Mouse (Mus musculus): ENCODE results near the gene Use1. TPM values are rescaled to one million over a fixed set of nuclear protein-coding genes. Genes with fewer than 3 reads are reported as not detected.

Use1 gene
- polyA plus RNA-seq, 1 experiment, result 127 TPM

DNA sequence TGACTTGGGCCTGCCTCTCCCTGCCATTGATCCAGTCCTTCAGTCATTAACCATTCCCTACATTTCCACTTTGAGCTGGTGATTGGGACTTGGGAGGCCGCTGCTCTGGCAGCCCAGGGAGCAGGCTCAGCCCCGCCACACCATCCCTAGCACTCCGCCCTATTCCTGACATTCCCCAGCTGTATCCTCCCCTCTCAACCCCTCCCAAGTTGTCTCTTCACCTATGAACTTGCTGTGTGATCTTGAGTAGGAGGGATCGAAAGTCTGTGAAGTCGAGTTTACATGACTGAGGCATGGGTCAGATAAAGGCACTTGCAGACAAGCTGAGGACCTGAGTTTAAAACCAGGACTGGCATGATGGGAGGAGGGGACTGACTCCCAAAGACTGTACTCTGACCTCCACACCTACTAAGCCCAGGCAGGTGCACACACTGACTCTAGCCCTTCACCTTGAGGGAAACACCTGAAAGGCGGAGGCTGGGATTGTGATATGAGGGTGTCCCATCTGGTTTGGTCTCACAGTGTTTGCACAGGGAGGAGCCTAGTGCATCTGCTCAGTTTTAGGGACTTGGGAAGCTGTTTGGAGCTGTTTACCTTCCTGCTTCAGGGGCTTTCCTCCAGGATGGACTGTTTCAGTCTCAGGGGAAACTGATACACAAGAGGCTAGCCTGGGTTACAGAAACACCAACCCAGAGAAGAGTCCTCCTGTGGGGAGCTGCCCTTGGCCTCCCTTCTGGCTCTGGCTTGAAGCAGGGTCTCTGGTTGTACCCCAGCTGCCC, 36.6 kb downstream of the Use1 start:
- TF ChIP-seq POLR2A (IDR thresholded peaks at IDR 0.05; ENCODE audit: low read depth, low read length), result no peak
- no peak for TF ChIP-seq CTCF (conservative IDR thresholded peaks at IDR 0.05; ENCODE audit: insufficient read depth, insufficient read length, low read depth, low read length)
- no peaks in the 10 kb centered on the region for H3K36me3 ChIP-seq (ENCODE audit: control insufficient read depth, insufficient read depth, low read length)
- 61% methylated on average over 6 of the region's 6 CpGs for WGBS
- no peak overlapping the region for H3K4me3 ChIP-seq (ENCODE audit: insufficient read depth, low read depth, low read length)
- H3K27ac ChIP-seq (ENCODE audit: insufficient read depth, low read depth, low read length), result no peak overlapping the region
- H3K27me3 ChIP-seq (replicated peaks; ENCODE audit: control insufficient read depth, insufficient read depth, low read length), result no peaks in the 10 kb centered on the region
- H3K4me1 ChIP-seq (ENCODE audit: control insufficient read depth, insufficient read depth, low read length), result peaks cover 9% of the 10 kb centered on the region; the same call in 1 of the 2 replicates
- DNase-seq, result no peak

DNA sequence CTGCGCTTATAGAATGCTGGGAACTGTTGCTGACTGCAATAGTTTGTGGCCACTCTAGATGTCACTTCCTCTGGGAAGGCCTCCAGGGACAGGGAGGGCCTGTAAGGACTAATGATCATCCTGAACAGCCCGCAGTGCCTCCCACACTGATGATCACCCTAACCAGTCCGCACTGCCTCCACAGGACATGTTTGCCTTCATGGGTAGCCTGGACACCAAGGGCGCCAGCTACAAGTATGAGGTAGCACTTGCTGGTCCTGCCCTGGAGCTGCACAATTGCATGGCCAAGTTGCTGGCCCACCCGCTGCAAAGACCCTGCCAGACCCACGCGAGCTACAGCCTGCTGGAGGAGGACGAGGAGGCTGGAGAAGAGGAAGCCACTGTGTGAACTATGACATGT, 37.4 kb downstream of the Use1 start:
- Histone ChIP-seq H3K4me1 (ENCODE audit: control insufficient read depth, insufficient read depth, low read length) (peaks cover 9% of the 10 kb centered on the region; the same call in 1 of the 2 replicates), H3K27me3 (replicated peaks; ENCODE audit: control insufficient read depth, insufficient read depth, low read length) (no peaks in the 10 kb centered on the region), H3K27ac (ENCODE audit: insufficient read depth, low read depth, low read length) (no peak overlapping the region), H3K4me3 (ENCODE audit: insufficient read depth, low read depth, low read length) (no peak overlapping the region), H3K36me3 (ENCODE audit: control insufficient read depth, insufficient read depth, low read length) (no peaks in the 10 kb centered on the region)
- DNase-seq, result no peak
- 86% methylated on average over 8 of the region's 8 CpGs for WGBS
- no peak for TF ChIP-seq CTCF (conservative IDR thresholded peaks at IDR 0.05; ENCODE audit: insufficient read depth, insufficient read length, low read depth, low read length)
- no peak for TF ChIP-seq POLR2A (IDR thresholded peaks at IDR 0.05; ENCODE audit: low read depth, low read length)

DNA sequence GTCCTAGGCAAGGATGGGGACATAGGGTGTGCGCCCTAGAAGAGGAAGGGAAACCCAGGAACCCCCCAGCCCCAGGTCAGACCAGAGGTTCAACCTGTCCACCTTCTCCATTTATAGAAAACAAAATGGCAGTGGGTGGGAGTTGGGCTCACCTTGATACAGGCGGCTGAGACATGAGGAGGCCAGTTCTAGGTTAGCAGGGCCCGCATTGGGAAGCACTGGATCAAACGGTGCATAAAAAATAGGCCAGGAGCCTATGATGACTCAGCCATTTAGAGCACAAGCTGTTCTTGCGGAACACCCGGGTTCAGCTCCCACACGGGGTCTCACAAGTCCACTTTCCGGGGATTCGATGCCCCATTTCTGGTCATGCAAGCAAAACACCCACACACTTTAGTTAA, 38.3 kb downstream of the Use1 start:
- no peak for TF ChIP-seq CTCF (conservative IDR thresholded peaks at IDR 0.05; ENCODE audit: insufficient read depth, insufficient read length, low read depth, low read length)
- TF ChIP-seq POLR2A (IDR thresholded peaks at IDR 0.05; ENCODE audit: low read depth, low read length), result no peak
- WGBS, result 40% methylated on average over 9 of the region's 9 CpGs

DNA sequence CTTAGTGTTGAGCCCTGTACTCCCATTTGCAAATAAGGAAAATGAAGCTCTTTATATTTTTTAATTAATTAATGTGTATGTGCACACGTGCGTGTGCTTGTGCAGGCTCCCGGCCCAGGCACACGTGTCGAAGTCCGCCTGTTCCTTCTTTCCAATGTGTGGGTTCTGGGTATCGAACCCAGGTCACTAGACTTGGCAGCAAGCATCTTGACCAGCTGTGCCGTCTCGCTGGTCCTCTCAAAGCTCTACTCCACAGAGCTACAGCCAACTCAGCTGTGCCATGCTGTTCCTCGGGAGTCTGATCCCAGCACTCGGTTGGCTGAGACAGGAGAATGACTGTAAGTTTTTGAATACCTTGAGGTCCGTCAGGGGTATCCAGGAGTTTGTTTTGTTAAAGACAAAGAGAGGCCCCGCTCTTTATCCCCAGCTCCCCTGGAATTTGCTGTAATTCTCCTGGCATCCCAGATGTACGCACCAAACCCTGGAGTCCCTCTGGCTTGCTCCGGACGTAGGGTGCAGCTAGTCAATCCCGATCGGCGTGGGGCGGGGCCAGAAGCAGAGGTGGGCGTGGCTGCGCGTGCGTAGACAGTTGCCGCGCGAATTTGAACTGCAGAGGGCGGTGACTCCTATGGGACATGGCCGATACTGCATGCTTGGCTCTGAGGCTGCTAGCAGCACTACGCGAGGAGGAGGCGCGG, 38.9 kb downstream of the Use1 start, which contains the start of gene Ankle1:
Gene Ankle1 (plus strand): TSS at position 610 of the 698 bp plus-strand sequence.
- peak; percentile 98 for DNase-seq
- Histone ChIP-seq H3K4me3 (ENCODE audit: insufficient read depth, low read depth, low read length) (peak within 1 kb of the TSS; percentile 28), H3K27ac (ENCODE audit: insufficient read depth, low read depth, low read length) (peak within 1 kb of the TSS; percentile 50), H3K36me3 (ENCODE audit: control insufficient read depth, insufficient read depth, low read length) (no peaks in the 10 kb centered on the region), H3K27me3 (replicated peaks; ENCODE audit: control insufficient read depth, insufficient read depth, low read length) (no peaks in the 10 kb centered on the region), H3K4me1 (ENCODE audit: control insufficient read depth, insufficient read depth, low read length) (peaks cover 9% of the 10 kb centered on the region; the same call in 1 of the 2 replicates)
- TF ChIP-seq POLR2A (IDR thresholded peaks at IDR 0.05; ENCODE audit: low read depth, low read length) (peak; percentile 34), CTCF (conservative IDR thresholded peaks at IDR 0.05; ENCODE audit: insufficient read depth, insufficient read length, low read depth, low read length) (peak; percentile 71)
- 11% methylated on average over 33 of the region's 33 CpGs for WGBS

More for the DNA sequence above, 38.3 kb downstream of the Use1 start:
- Histone ChIP-seq H3K4me1 (ENCODE audit: control insufficient read depth, insufficient read depth, low read length) (peaks cover 9% of the 10 kb centered on the region; the same call in 1 of the 2 replicates), H3K4me3 (ENCODE audit: insufficient read depth, low read depth, low read length) (no peak overlapping the region), H3K27me3 (replicated peaks; ENCODE audit: control insufficient read depth, insufficient read depth, low read length) (no peaks in the 10 kb centered on the region), H3K27ac (ENCODE audit: insufficient read depth, low read depth, low read length) (peak overlapping the region; percentile 10; the same call in 1 of the 2 replicates), H3K36me3 (ENCODE audit: control insufficient read depth, insufficient read depth, low read length) (no peaks in the 10 kb centered on the region)
- DNase-seq, result peak; percentile 79

DNA sequence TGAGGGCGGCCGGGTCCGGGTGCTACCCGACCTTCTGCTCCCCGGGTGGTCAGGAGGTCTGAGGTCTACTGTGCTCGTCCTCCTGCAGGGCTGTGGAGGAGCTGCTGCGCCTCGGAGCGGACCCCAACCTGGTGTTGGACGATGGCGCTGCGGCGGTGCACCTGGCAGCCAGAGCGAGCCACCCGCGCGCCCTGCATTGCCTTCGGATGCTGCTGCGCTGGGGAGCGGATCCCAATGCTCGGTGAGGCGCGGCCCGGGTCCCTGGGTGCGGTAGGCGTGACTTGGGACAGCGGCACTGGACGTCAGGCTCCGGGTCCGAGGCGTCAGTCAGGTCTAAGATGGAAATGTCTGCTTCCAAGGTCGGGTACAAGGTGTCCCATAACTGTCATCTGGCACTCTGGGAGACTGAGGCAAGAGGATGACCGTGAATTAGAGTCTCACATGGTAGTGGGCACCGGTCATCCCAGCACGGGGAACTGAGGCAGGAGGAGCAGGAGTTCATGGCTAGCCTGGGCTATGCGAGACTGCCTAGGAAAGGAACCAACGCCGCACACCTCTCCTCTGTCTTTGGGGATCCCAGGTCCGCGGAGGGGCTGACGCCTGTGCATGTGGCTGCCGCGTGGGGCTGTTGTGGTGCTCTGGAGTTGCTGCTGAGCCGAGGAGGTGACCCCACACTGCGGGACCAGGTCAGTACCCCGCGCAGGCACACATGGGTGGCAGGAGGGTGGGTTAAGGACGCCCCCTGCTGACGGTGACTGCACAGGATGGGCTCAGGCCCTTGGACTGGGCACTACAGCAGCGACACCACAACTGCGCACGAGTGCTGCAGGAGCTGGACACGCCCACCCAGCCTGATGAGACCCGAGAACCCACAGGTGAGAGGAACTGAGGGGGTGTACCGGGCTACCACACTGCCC, 39.7 kb downstream of the Use1 start:
- Histone ChIP-seq H3K36me3 (ENCODE audit: control insufficient read depth, insufficient read depth, low read length) (no peaks in the 10 kb centered on the region), H3K4me1 (ENCODE audit: control insufficient read depth, insufficient read depth, low read length) (peaks cover 9% of the 10 kb centered on the region; the same call in 1 of the 2 replicates), H3K27me3 (replicated peaks; ENCODE audit: control insufficient read depth, insufficient read depth, low read length) (no peaks in the 10 kb centered on the region), H3K27ac (ENCODE audit: insufficient read depth, low read depth, low read length) (no peak overlapping the region), H3K4me3 (ENCODE audit: insufficient read depth, low read depth, low read length) (peak overlapping the region; percentile 19; the same call in 1 of the 2 replicates)
- peak; percentile 80 for DNase-seq
- WGBS, result under 1% methylated on average over 55 of the region's 55 CpGs
- TF ChIP-seq POLR2A (IDR thresholded peaks at IDR 0.05; ENCODE audit: low read depth, low read length), result no peak
- peak; percentile 88 for TF ChIP-seq CTCF (conservative IDR thresholded peaks at IDR 0.05; ENCODE audit: insufficient read depth, insufficient read length, low read depth, low read length)

DNA sequence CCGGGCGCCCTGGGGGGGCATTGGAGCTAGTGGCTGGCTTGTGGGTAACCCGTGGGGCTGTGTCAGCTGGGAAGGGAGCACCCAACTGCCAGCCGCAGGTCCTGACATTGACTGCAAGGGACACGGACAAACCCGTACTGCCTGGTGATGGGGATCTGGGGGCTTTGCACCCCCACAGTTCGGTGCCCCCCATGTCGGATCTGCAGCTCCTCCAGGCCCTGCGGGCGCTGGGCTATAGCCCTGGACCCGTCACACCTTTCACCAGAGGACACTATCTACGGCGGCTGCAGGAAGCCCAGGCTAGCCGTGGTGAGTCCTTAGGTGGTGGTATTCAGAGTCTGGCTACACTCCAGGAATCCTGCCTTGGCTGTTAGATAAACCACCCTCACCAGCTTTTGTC, 40.8 kb downstream of the Use1 start:
- Histone ChIP-seq H3K36me3 (ENCODE audit: control insufficient read depth, insufficient read depth, low read length) (no peaks in the 10 kb centered on the region), H3K4me1 (ENCODE audit: control insufficient read depth, insufficient read depth, low read length) (peaks cover 9% of the 10 kb centered on the region; the same call in 1 of the 2 replicates), H3K27me3 (replicated peaks; ENCODE audit: control insufficient read depth, insufficient read depth, low read length) (no peaks in the 10 kb centered on the region), H3K4me3 (ENCODE audit: insufficient read depth, low read depth, low read length) (no peak overlapping the region), H3K27ac (ENCODE audit: insufficient read depth, low read depth, low read length) (no peak overlapping the region)
- 91% methylated on average over 14 of the region's 14 CpGs for WGBS
- DNase-seq, result no peak
- TF ChIP-seq POLR2A (IDR thresholded peaks at IDR 0.05; ENCODE audit: low read depth, low read length) (no peak), CTCF (conservative IDR thresholded peaks at IDR 0.05; ENCODE audit: insufficient read depth, insufficient read length, low read depth, low read length) (no peak)

Data from kidney, adult 2 months (tissue).